Mouse (Mus musculus) heart, embryonic 14.5 days (tissue): Measurements from ENCODE around the gene Defb19. TPM values are rescaled to one million over a fixed set of nuclear protein-coding genes. Genes with fewer than 3 reads are reported as not detected.

Source experiments
- ATAC-seq: fragments of 200-750 bp; cut with Nextera tagmentation; 2 replicates; pipeline ENCODE4 v1.8.0; 2017; ENCODE audit warnings: low read depth, moderate TSS enrichment; ENCODE audit not compliant: insufficient number of reproducible peaks, insufficient read depth, low FRiP score
- H3K27ac ChIP-seq, 2 experiments: fragments of 200-500 bp in 1 of 2; fragments of 300-500 bp in 1 of 2; sonication (generic) in 1 of 2; replicated peaks in 1 of 2; 2 replicates each; pipeline ENCODE4 v1.5.1; 2012 to 2014; ENCODE audit warnings: low read depth in 2 of 2, low read length in 2 of 2, control low read depth in 1 of 2, mild to moderate bottlenecking in 1 of 2, mixed read lengths in 1 of 2; ENCODE audit not compliant: control insufficient read depth in 1 of 2, insufficient read depth in 1 of 2
- H3K27me3 ChIP-seq: fragments of 300-500 bp; sonication (generic); 2 replicates; pipeline ENCODE4 v1.6.1; 2014; ENCODE audit warnings: mild to moderate bottlenecking, low read length, control low read depth; ENCODE audit not compliant: control insufficient read depth, insufficient read depth
- H3K36me3 ChIP-seq: fragments of 300-500 bp; sonication (generic); 2 replicates; pipeline ENCODE4 v1.6.1; 2014; ENCODE audit warnings: mild to moderate bottlenecking, control low read depth, low read length, mixed read lengths; ENCODE audit not compliant: control insufficient read depth, insufficient read depth
- H3K4me1 ChIP-seq, 2 experiments: fragments of 200-500 bp in 1 of 2; fragments of 300-500 bp in 1 of 2; sonication (generic) in 1 of 2; 2 replicates each; pipeline ENCODE4 v1.6.1; 2012 to 2014; ENCODE audit warnings: low read length in 2 of 2, control low read depth in 1 of 2, mixed read lengths in 1 of 2; ENCODE audit not compliant: control insufficient read depth in 2 of 2, insufficient read depth in 2 of 2
- H3K4me2 ChIP-seq: fragments of 300-500 bp; sonication (generic); 2 replicates; pipeline ENCODE4 v1.6.1; 2014; ENCODE audit warnings: mild to moderate bottlenecking, low read length
- H3K4me3 ChIP-seq, 2 experiments: fragments of 200-500 bp in 1 of 2; fragments of 300-500 bp in 1 of 2; sonication (generic) in 1 of 2; 2 replicates each; pipeline ENCODE4 v1.5.1; 2012 to 2014; ENCODE audit warnings: low read length in 2 of 2, mild to moderate bottlenecking in 2 of 2, control low read depth in 1 of 2, low read depth in 1 of 2, moderate library complexity in 1 of 2; ENCODE audit not compliant: control insufficient read depth in 1 of 2, insufficient read depth in 1 of 2
- H3K9ac ChIP-seq: fragments of 300-500 bp; sonication (generic); 2 replicates; pipeline ENCODE4 v1.6.1; 2014; ENCODE audit warnings: mild to moderate bottlenecking, low read length
- H3K9me3 ChIP-seq: fragments of 300-500 bp; sonication (generic); 2 replicates; pipeline ENCODE4 v1.6.1; 2016; ENCODE audit warnings: low read length, control low read depth; ENCODE audit not compliant: control insufficient read depth
- WGBS: fragments of 180-500 bp; shearing (Covaris S2); extraction: QIAGEN DNeasy Blood & Tissue Kit; methylation state at CpG from one replicate; pipeline ENCODE4 v1.1.7; 2014; 5-methylcytosine and 5-hydroxymethylcytosine counted together
- polyA plus RNA-seq: library from polyadenylated mRNA; unstranded; fragments of >200 nt; fragmentation: Nextera tagmentation; extraction: Ambion mirVana; gene quantifications from 2 replicates; pipeline ENCODE4 v1.2.1, GENCODE M21; 2014

Gene Defb19
- polyA plus RNA-seq, 1 experiment from 2014 or later = 1.2 TPM

DNA sequence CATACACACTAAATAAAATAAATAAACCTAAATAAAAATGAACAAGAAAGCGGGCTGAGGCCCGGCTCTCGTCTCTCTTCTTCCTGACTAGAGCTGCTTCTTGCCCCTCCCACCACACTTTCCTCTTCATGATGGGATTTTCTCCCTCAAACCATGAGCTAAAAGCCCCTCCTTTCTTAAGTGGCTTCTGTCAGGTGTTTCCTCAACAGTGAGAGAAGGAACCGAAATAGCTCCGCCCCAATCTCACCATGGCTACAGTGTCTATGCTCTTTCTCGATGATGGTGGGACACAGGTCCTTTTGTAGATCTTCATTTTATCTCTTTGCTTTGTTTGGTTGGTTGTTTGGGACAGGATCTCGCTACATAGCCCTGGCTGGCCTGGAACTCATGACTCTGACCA, 23.5 kb downstream of the Defb19 start:
- ATAC-seq = no peak

DNA sequence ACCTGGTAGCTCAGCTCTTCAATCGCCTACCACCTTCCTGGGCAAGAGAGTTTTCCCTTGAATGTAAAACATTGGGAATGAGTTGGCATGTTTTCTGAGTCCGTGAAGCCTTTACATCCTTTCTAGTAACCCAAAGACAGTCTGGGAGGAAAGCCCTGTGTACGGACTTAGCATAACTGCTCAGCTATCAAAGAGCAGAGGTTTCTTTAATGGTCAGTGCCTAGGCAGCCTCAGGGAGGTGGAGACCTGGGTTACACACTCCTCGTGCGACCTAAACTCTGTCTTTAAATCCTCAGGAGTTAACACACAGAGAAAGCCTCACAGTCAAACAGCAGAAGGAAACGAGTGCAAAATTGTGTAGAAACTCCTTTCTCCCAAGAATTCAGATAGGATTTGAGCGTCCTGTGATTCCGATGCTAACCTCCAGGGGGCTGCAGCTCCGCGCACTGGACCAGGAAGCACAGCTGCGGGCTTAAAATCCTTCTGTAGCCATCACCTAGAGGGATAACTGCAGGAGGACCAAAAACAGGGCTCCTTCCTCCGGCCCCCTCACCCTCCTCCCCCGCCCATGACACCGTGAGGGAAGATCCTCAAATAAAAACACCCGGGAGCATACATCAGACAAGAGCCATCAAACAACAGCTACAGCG, 26.2 kb downstream of the Defb19 start:
- H3K4me1 ChIP-seq = 0 out of 4 replicates have a peak, but pooled peaks cover 0 to 4% of the 10 kb centered on the region in 2 experiments
- H3K4me3 ChIP-seq = no peak overlapping the region
- no peaks in the 10 kb centered on the region for H3K36me3 ChIP-seq
- no peaks in the 10 kb centered on the region for H3K27me3 ChIP-seq
- 13% methylated on average over 16 of the region's 16 CpGs for WGBS
- no peak overlapping the region for H3K27ac ChIP-seq
- H3K9me3 ChIP-seq = no peaks in the 10 kb centered on the region
- ATAC-seq = no peak
- no peak overlapping the region for H3K9ac ChIP-seq
- H3K4me2 ChIP-seq = peak overlapping the region; percentile 28

More for the DNA sequence above, 23.5 kb downstream of the Defb19 start:
- Histone ChIP-seq H3K9ac (no peak overlapping the region), H3K9me3 (no peaks in the 10 kb centered on the region), H3K27ac (no peak overlapping the region), H3K4me1 (0 out of 4 replicates have a peak, but pooled peaks cover 0 to 4% of the 10 kb centered on the region in 2 experiments), H3K36me3 (no peaks in the 10 kb centered on the region), H3K4me3 (no peak overlapping the region), H3K4me2 (no peak overlapping the region), H3K27me3 (no peaks in the 10 kb centered on the region)
- 82% methylated on average over 7 of the region's 7 CpGs for whole genome bisulfite sequencing

DNA sequence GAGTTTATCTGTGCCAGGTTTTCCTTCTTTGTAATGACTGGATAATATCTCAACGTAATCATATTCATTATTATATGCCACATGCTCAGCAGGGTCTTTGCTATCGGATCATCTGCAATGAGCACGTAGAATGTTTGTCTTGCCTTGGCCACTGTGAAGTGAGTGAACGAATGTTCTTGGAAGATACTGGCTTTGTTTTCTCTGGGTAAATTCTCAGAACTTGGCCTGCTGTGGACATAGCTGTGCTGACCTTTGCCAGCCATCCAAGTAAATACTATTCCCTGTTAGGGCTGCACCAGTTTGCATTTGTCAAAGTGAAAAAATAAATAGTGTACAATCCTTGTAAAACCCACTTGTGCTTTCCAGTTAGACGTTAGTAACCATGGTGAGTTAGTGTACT, 32.0 kb downstream of the Defb19 start:
- Histone ChIP-seq H3K27me3 (no peaks in the 10 kb centered on the region), H3K4me3 (no peak overlapping the region)
- 78% methylated on average over 5 of the region's 5 CpGs for WGBS

DNA sequence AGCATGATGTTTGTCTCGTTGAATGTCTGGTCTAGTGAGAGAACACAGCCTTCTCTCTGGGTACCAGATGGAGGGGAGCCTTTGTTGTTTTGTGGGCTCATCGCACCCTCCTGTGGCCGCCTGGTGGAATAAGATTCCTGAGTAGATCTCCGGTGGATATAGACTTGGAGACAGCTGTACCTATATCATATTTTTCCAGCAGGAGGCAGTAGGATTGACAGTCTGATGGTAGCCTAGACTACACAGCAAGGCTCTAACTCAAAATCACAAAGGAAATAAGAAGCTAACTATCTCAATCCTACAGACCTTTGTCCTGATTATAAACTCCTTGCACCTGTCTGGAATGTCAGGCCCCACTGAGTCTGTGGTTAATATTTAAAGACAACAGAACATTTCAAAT, 35.4 kb downstream of the Defb19 start:
- WGBS = 19% methylated on average over 4 of the region's 4 CpGs
- H3K4me3 ChIP-seq = no peak overlapping the region
- no peak for ATAC-seq
- peaks cover 4% of the 10 kb centered on the region for H3K9me3 ChIP-seq
- H3K36me3 ChIP-seq = no peaks in the 10 kb centered on the region
- H3K27ac ChIP-seq = no peak overlapping the region
- no peaks in the 10 kb centered on the region for H3K4me1 ChIP-seq
- no peak overlapping the region for H3K4me2 ChIP-seq
- H3K27me3 ChIP-seq = no peaks in the 10 kb centered on the region
- H3K9ac ChIP-seq = no peak overlapping the region

More for the DNA sequence above, 32.0 kb downstream of the Defb19 start:
- H3K36me3 ChIP-seq = no peaks in the 10 kb centered on the region
- no peak overlapping the region for H3K9ac ChIP-seq
- H3K4me1 ChIP-seq = no peaks in the 10 kb centered on the region
- H3K4me2 ChIP-seq = no peak overlapping the region
- ATAC-seq = no peak
- H3K27ac ChIP-seq = no peak overlapping the region
- no peaks in the 10 kb centered on the region for H3K9me3 ChIP-seq

DNA sequence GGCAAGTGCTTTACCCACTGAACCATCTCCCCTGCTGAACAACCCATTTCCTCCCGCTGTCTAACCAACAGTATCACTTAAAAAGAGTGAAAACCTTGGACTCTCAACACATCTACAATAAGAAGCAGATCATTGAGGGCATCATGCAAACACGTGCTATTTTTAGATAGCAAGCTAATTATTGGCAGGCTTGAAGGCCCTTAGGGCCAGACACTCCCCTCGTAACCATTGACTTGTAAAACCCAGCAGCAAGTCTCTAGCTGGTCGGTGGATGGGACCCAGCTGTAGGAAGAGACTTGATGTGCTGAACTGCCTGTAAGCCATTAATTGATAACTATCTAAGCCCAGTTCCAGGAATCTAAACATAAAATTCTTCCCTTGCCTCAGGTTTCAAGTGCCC, 36.6 kb downstream of the Defb19 start:
- H3K27ac ChIP-seq = no peak overlapping the region
- no peak overlapping the region for H3K9ac ChIP-seq
- no peak overlapping the region for H3K4me3 ChIP-seq
- WGBS = 52% methylated on average over 4 of the region's 4 CpGs
- no peaks in the 10 kb centered on the region for H3K4me1 ChIP-seq
- H3K4me2 ChIP-seq = no peak overlapping the region
- H3K27me3 ChIP-seq = no peaks in the 10 kb centered on the region
- ATAC-seq = no peak
- peaks cover 4% of the 10 kb centered on the region for H3K9me3 ChIP-seq
- no peaks in the 10 kb centered on the region for H3K36me3 ChIP-seq

DNA sequence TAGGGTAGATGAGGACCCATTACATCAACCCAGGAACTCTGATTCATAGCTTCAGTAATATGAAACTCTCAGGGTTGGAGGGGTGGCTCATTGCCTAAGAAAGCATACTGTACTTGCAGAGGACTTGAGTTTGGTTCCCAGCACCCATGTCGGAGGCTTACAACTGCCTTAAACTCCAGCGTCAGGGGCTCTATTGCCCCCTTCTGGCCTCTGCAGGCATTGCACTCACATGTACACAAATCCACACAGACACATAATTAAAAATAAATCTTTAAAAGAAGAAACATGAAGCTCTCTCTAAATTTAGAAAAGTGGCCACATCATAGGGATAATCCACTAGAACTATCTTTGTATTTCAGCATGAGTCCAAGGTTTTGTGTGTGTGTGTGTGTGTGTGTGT, 37.2 kb downstream of the Defb19 start:
- peaks cover 4% of the 10 kb centered on the region for H3K9me3 ChIP-seq
- WGBS = 64% methylated on average over 2 of the region's 2 CpGs

DNA sequence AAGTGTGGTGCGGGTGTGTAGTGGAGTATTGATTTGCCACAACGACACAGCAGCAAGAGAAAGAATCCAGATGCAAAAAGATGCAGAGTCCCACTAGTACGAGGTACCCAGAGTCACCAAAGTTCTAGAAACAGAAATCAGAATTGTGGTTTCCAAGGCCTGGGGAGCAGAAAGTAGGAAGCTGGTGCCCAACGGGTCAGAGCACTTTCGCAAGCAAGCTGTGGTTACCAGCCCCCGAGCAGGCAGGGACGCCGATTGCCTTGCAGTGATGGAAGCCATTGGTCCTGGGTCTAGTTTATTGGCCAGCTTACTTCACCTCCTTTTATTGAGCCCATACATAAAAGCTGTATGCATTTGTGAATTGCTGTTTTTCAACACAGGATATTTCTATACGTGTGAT, 38.1 kb downstream of the Defb19 start:
- Histone ChIP-seq H3K27me3 (no peaks in the 10 kb centered on the region), H3K9me3 (peaks cover 4% of the 10 kb centered on the region), H3K4me2 (no peak overlapping the region), H3K4me1 (no peaks in the 10 kb centered on the region), H3K36me3 (no peaks in the 10 kb centered on the region), H3K27ac (no peak overlapping the region), H3K4me3 (no peak overlapping the region), H3K9ac (no peak overlapping the region)
- 81% methylated on average over 9 of the region's 9 CpGs for WGBS
- ATAC-seq = no peak

More for the DNA sequence above, 37.2 kb downstream of the Defb19 start:
- no peak overlapping the region for H3K4me3 ChIP-seq
- H3K27me3 ChIP-seq = no peaks in the 10 kb centered on the region
- no peak for ATAC-seq
- no peak overlapping the region for H3K27ac ChIP-seq
- H3K36me3 ChIP-seq = no peaks in the 10 kb centered on the region
- H3K9ac ChIP-seq = no peak overlapping the region
- no peak overlapping the region for H3K4me2 ChIP-seq
- no peaks in the 10 kb centered on the region for H3K4me1 ChIP-seq
